Mouse (Mus musculus) midbrain, postnatal 0 days (tissue): ENCODE results near the gene Poldip3. TPM values are rescaled to one million over a fixed set of nuclear protein-coding genes. Genes with fewer than 3 reads are reported as not detected.
A peak's percentile ranks its signal among the peaks of the same experiment; 100 is the strongest.

ENCODE experiments used
- ATAC-seq: fragments of 200-750 bp; cut with Nextera tagmentation; 2 replicates; pipeline ENCODE4 v1.8.0; 2017; ENCODE audit warnings: moderate number of reproducible peaks, mild to moderate bottlenecking, moderate TSS enrichment, moderate library complexity; ENCODE audit not compliant: low FRiP score
- DNase-seq: peaks from one replicate; pipeline ENCODE4 v3.0.0-alpha.2; 2015; ENCODE audit warnings: low spot score
- H3K27ac ChIP-seq: fragments of 300-500 bp; sonication (generic); 2 replicates; pipeline ENCODE4 v1.5.1; 2014; ENCODE audit warnings: low read depth, mild to moderate bottlenecking, low read length, mixed read lengths
- H3K27me3 ChIP-seq: fragments of 300-500 bp; sonication (generic); 2 replicates; pipeline ENCODE4 v1.6.1; 2014; ENCODE audit warnings: low read length, control low read depth, mixed read lengths; ENCODE audit not compliant: insufficient read depth
- H3K36me3 ChIP-seq: fragments of 300-500 bp; sonication (generic); 2 replicates; pipeline ENCODE4 v1.6.1; 2014; ENCODE audit warnings: low read length, control low read depth, mixed read lengths; ENCODE audit not compliant: insufficient read depth
- H3K4me1 ChIP-seq: fragments of 300-500 bp; sonication (generic); 2 replicates; pipeline ENCODE4 v1.6.1; 2014; ENCODE audit warnings: mild to moderate bottlenecking, control low read depth, antibody characterized with exemption, low read length, mixed read lengths; ENCODE audit not compliant: insufficient read depth
- H3K4me2 ChIP-seq: fragments of 300-500 bp; sonication (generic); 2 replicates; pipeline ENCODE4 v1.6.1; 2014; ENCODE audit warnings: low read depth, mild to moderate bottlenecking, low read length, mixed read lengths; ENCODE audit not compliant: poor library complexity, severe bottlenecking
- H3K4me3 ChIP-seq: fragments of 300-500 bp; sonication (generic); 2 replicates; pipeline ENCODE4 v1.5.1; 2014; ENCODE audit warnings: low read depth, mild to moderate bottlenecking, low read length, moderate library complexity
- H3K9ac ChIP-seq: fragments of 300-500 bp; sonication (generic); replicated peaks from 2 replicates; pipeline ENCODE4 v1.6.1; 2014; ENCODE audit warnings: mild to moderate bottlenecking, low read length, moderate library complexity, mixed read lengths; ENCODE audit not compliant: poor library complexity, severe bottlenecking
- H3K9me3 ChIP-seq: fragments of 300-500 bp; sonication (generic); 2 replicates; pipeline ENCODE4 v1.6.1; 2016; ENCODE audit warnings: low read length, control low read depth
- CTCF ChIP-seq: IDR thresholded peaks from 2 replicates; pipeline ENCODE4 v1.5.1; 2016; ENCODE audit warnings: antibody characterized with exemption, mild to moderate bottlenecking
- WGBS: fragments of 180-500 bp; shearing (Covaris S2); extraction: QIAGEN DNeasy Blood & Tissue Kit; methylation state at CpG from one replicate; pipeline ENCODE4 v1.1.7; 2014; 5-methylcytosine and 5-hydroxymethylcytosine counted together
- polyA plus RNA-seq: library from polyadenylated mRNA; unstranded; fragments of >200 nt; fragmentation: Nextera tagmentation; extraction: Ambion mirVana; gene quantifications from 2 replicates; pipeline ENCODE4 v1.2.1, GENCODE M21; 2015
- total RNA-seq: library from RNA; depleted of rRNA; stranded (reverse); fragments of >200 nt; gene quantifications from 2 replicates; pipeline ENCODE4 v1.2.3, GENCODE M21; 2014; rRNA removed

Poldip3 gene
- total RNA-seq (93.3 and 114 TPM in 2 replicates), polyA plus RNA-seq (108 and 110 TPM in 2 replicates)

- H3K27me3 ChIP-seq: no peaks in the 10 kb centered on the region
- TF ChIP-seq CTCF: no peak
- DNase-seq (peak; percentile 99), ATAC-seq (peak; percentile 94)
- H3K27ac ChIP-seq: peak within 1 kb of the TSS; percentile 99
- H3K36me3 ChIP-seq: peaks cover 19% of the 10 kb centered on the region
- peak within 1 kb of the TSS; percentile 80 for H3K4me2 ChIP-seq
- H3K4me3 ChIP-seq: peak within 1 kb of the TSS; percentile 91
- peak within 1 kb of the TSS; percentile 93 for H3K9ac ChIP-seq
- H3K9me3 ChIP-seq: no peaks in the 10 kb centered on the region
- under 1% methylated on average over 56 of the region's 56 CpGs for WGBS
- 0 out of 2 replicates have a peak, but pooled peaks cover 4% of the 10 kb centered on the region for H3K4me1 ChIP-seq
Measured at GRCm38 (mm10) chr15:83149196-83150072, at the start of gene Poldip3. Gene Poldip3 (minus strand): TSS chr15:83149384.

GRCm38 (mm10) chr15:83193413-83193812 is 44.2 kb upstream of the Poldip3 start:
- Histone ChIP-seq H3K27me3 (no peaks in the 10 kb centered on the region), H3K4me2 (no peak overlapping the region), H3K27ac (no peak overlapping the region), H3K9me3 (no peaks in the 10 kb centered on the region), H3K9ac (no peak overlapping the region), H3K36me3 (no peaks in the 10 kb centered on the region), H3K4me3 (no peak overlapping the region), H3K4me1 (no peaks in the 10 kb centered on the region)
- TF ChIP-seq CTCF: no peak
- WGBS: 94% methylated on average over 4 of the region's 4 CpGs
- DNase-seq: no peak
- no peak for ATAC-seq

GRCm38 (mm10) chr15:83182351-83182750 is 33.2 kb upstream of the Poldip3 start:
- DNase-seq (no peak), ATAC-seq (no peak)
- H3K4me2 ChIP-seq: no peak overlapping the region
- no peak overlapping the region for H3K9ac ChIP-seq
- no peaks in the 10 kb centered on the region for H3K27me3 ChIP-seq
- no peaks in the 10 kb centered on the region for H3K9me3 ChIP-seq
- no peaks in the 10 kb centered on the region for H3K4me1 ChIP-seq
- WGBS: 77% methylated on average over 5 of the region's 5 CpGs
- no peak for TF ChIP-seq CTCF
- H3K4me3 ChIP-seq: no peak overlapping the region
- H3K36me3 ChIP-seq: no peaks in the 10 kb centered on the region
- H3K27ac ChIP-seq: no peak overlapping the region

GRCm38 (mm10) chr15:83181800-83182330 is 32.7 kb upstream of the Poldip3 start:
- no peak for DNase-seq
- no peak overlapping the region for H3K4me3 ChIP-seq
- H3K9ac ChIP-seq: no peak overlapping the region
- TF ChIP-seq CTCF: no peak
- no peak overlapping the region for H3K27ac ChIP-seq
- no peak for ATAC-seq
- H3K4me1 ChIP-seq: no peaks in the 10 kb centered on the region
- no peaks in the 10 kb centered on the region for H3K36me3 ChIP-seq
- no peaks in the 10 kb centered on the region for H3K27me3 ChIP-seq
- 51% methylated on average over 4 of the region's 4 CpGs for WGBS
- H3K9me3 ChIP-seq: no peaks in the 10 kb centered on the region
- no peak overlapping the region for H3K4me2 ChIP-seq

- TF ChIP-seq CTCF: no peak
- 86% methylated on average over 6 of the region's 6 CpGs for WGBS
- Histone ChIP-seq H3K4me2 (no peak overlapping the region), H3K4me1 (no peaks in the 10 kb centered on the region), H3K27ac (no peak overlapping the region), H3K4me3 (no peak overlapping the region), H3K9ac (no peak overlapping the region), H3K36me3 (no peaks in the 10 kb centered on the region), H3K9me3 (no peaks in the 10 kb centered on the region), H3K27me3 (no peaks in the 10 kb centered on the region)
- DNase-seq (no peak), ATAC-seq (no peak)
Measured at GRCm38 (mm10) chr15:83180004-83180403, 30.8 kb upstream of the Poldip3 start.

- Histone ChIP-seq H3K27ac (no peak overlapping the region), H3K4me2 (no peak overlapping the region), H3K27me3 (no peaks in the 10 kb centered on the region), H3K36me3 (no peaks in the 10 kb centered on the region), H3K9ac (no peak overlapping the region), H3K9me3 (no peaks in the 10 kb centered on the region), H3K4me1 (no peaks in the 10 kb centered on the region), H3K4me3 (no peak overlapping the region)
- DNase-seq (no peak), ATAC-seq (no peak)
- WGBS: 83% methylated on average over 4 of the region's 4 CpGs
- TF ChIP-seq CTCF: no peak
Measured at GRCm38 (mm10) chr15:83176653-83177052, 27.5 kb upstream of the Poldip3 start.
